Mouse (Mus musculus): ENCODE data around the gene Scgb2b27. TPM values are rescaled to one million over a fixed set of nuclear protein-coding genes. Genes with fewer than 3 reads are reported as not detected.

The Scgb2b27 gene
- not detected in 4 replicates for total RNA-seq (2023)

GRCm38 (mm10) chr7:34013842-34014241, at the start of gene Scgb2b27:
Gene Scgb2b27 (minus strand): TSS chr7:34013942.

DNA sequence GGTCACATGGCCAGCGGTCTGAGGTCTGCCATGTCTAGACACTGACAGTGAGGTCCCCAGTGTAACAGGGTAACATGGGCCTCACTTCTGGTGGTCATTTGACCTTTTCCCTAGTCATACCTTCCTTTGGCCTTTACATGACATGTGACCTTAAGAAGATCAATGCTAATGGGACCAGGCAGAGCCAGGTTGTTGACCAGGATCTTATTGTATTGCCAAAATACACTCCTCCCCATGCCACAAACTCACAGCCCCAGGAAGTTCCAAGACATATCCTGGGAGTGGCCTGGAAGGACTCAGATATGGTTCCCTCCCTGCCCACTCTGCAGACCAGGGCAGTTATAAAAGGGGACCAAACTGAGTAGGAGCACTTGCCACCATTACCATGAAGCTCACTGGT, 7.4 kb upstream of the Scgb2b27 start, which contains the start of gene Scgb1b27:
TSS of gene Scgb1b27 (plus strand) at position 301 of the 400 bp plus-strand sequence.

Other genes starting within 250 kb of the Scgb2b27 start
- gene Scgb2b26, start 68.9 kb downstream of the Scgb2b27 start, total RNA-seq (2023): not detected in 4 replicates
- gene Scgb1b27, start 7.5 kb upstream of the Scgb2b27 start, total RNA-seq (2023): not detected in 4 replicates
- not detected in 4 replicates for gene Scgb1b30, start 81.5 kb upstream of the Scgb2b27 start, total RNA-seq (2023)
- gene Wtip, start 119.3 kb upstream of the Scgb2b27 start, total RNA-seq (2023): not detected in 4 replicates
- gene Uba2, start 155.7 kb upstream of the Scgb2b27 start, total RNA-seq (2023): 72.5 to 86.4 TPM (median 80.1 TPM) in 4 replicates
- 23.1 to 29.1 TPM (median 27.4 TPM) in 4 replicates for gene Pdcd2l, start 182.7 kb upstream of the Scgb2b27 start, total RNA-seq (2023)
- gene Gpi1, start 216.4 kb upstream of the Scgb2b27 start, total RNA-seq (2023): 232 to 261 TPM (median 253 TPM) in 4 replicates
- not detected in 4 replicates for gene Gm6096, start 237.1 kb upstream of the Scgb2b27 start, total RNA-seq (2023)